Mouse (Mus musculus) heart, embryonic 11.5 days (tissue): ENCODE data around the gene Ubr3. TPM values are rescaled to one million over a fixed set of nuclear protein-coding genes. Genes with fewer than 3 reads are reported as not detected.

Experiments used
- ATAC-seq: fragments of 200-750 bp; cut with Nextera tagmentation; replicated peaks from 2 replicates; pipeline ENCODE4 v1.8.0; 2017; ENCODE audit warnings: moderate library complexity; ENCODE audit not compliant: insufficient number of reproducible peaks, low FRiP score, low TSS enrichment
- H3K27ac ChIP-seq: fragments of 300-500 bp; sonication (generic); 2 replicates; pipeline ENCODE4 v1.5.1; 2014; ENCODE audit warnings: mild to moderate bottlenecking, low read depth, low read length
- H3K27me3 ChIP-seq: fragments of 300-500 bp; sonication (generic); 2 replicates; pipeline ENCODE4 v1.6.1; 2014; ENCODE audit warnings: mild to moderate bottlenecking, low read length, mixed read lengths; ENCODE audit not compliant: control insufficient read depth, insufficient read depth
- H3K36me3 ChIP-seq: fragments of 300-500 bp; sonication (generic); 2 replicates; pipeline ENCODE4 v1.6.1; 2014; ENCODE audit warnings: mild to moderate bottlenecking, low read length, moderate library complexity, mixed read lengths; ENCODE audit not compliant: control insufficient read depth, insufficient read depth
- H3K4me1 ChIP-seq: fragments of 300-500 bp; sonication (generic); 2 replicates; pipeline ENCODE4 v1.6.1; 2014; ENCODE audit warnings: low read length; ENCODE audit not compliant: control insufficient read depth, insufficient read depth
- H3K4me2 ChIP-seq: fragments of 300-500 bp; sonication (generic); 2 replicates; pipeline ENCODE4 v1.6.1; 2014; ENCODE audit warnings: mild to moderate bottlenecking, moderate library complexity
- H3K4me3 ChIP-seq: fragments of 300-500 bp; sonication (generic); 2 replicates; pipeline ENCODE4 v1.5.1; 2014; ENCODE audit warnings: low read depth, low read length
- H3K9ac ChIP-seq: fragments of 300-500 bp; sonication (generic); 2 replicates; pipeline ENCODE4 v1.6.1; 2014; ENCODE audit warnings: mild to moderate bottlenecking, low read depth, low read length, moderate library complexity
- H3K9me3 ChIP-seq: fragments of 300-500 bp; sonication (generic); replicated peaks from 2 replicates; pipeline ENCODE4 v1.6.1; 2016; ENCODE audit warnings: low read length; ENCODE audit not compliant: control insufficient read depth
- WGBS: fragments of 180-500 bp; shearing (Covaris S2); extraction: QIAGEN DNeasy Blood & Tissue Kit; methylation state at CpG from one replicate; pipeline ENCODE4 v1.1.7; 2014; ENCODE audit not compliant: insufficient replicate concordance; 5-methylcytosine and 5-hydroxymethylcytosine counted together
- polyA plus RNA-seq: library from polyadenylated mRNA; unstranded; fragments of >200 nt; fragmentation: Nextera tagmentation; extraction: Ambion mirVana; gene quantifications from 2 replicates; pipeline ENCODE4 v1.2.1, GENCODE M21; 2014

The Ubr3 gene
- polyA plus RNA-seq, 1 experiment from 2014 or later = 13.8 TPM

DNA sequence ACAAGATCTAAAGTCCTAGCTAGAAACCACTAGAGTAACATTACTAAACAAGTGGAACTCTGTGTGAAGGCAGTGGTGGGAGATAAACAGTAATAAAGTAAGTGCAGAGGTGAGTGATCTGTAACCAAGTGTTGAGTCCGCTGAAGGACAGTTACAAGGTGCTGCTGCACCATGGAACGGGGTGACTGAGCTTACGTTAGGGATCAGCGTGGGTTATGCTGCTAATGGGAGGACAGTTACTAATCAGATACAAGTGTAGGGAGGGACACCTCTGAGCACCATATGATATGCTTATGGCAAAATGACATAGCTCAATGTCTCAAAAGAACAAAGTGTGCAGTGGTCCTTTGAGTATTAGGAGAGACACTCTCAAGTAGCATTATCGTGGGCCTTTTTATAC, 39.3 kb downstream of the Ubr3 start:
- H3K4me1 ChIP-seq = no peaks in the 10 kb centered on the region
- no peaks in the 10 kb centered on the region for H3K9me3 ChIP-seq
- no peak for ATAC-seq
- WGBS = 90% methylated on average over 5 of the region's 5 CpGs
- H3K27me3 ChIP-seq = no peaks in the 10 kb centered on the region
- no peak overlapping the region for H3K4me2 ChIP-seq
- H3K27ac ChIP-seq = no peak overlapping the region
- H3K9ac ChIP-seq = no peak overlapping the region
- peaks cover 5% of the 10 kb centered on the region; the same call in 1 of the 2 replicates for H3K36me3 ChIP-seq
- no peak overlapping the region for H3K4me3 ChIP-seq

- Histone ChIP-seq H3K27me3 (no peaks in the 10 kb centered on the region), H3K4me3 (no peak overlapping the region), H3K36me3 (peaks cover 5% of the 10 kb centered on the region; the same call in 1 of the 2 replicates), H3K9me3 (no peaks in the 10 kb centered on the region), H3K4me1 (no peaks in the 10 kb centered on the region), H3K27ac (no peak overlapping the region), H3K4me2 (no peak overlapping the region), H3K9ac (no peak overlapping the region)
- 74% methylated on average over 4 of the region's 4 CpGs for WGBS
- ATAC-seq = 0 out of 2 replicates have a peak, but pooled peaks have one; percentile 63
These were observed 42.2 kb downstream of the Ubr3 start for GRCm38 (mm10) chr2:69939226-69939625.

GRCm38 (mm10) chr2:69939649-69940048, 42.6 kb downstream of the Ubr3 start:
- no peak overlapping the region for H3K4me2 ChIP-seq
- WGBS = 85% methylated on average over 5 of the region's 5 CpGs
- no peaks in the 10 kb centered on the region for H3K4me1 ChIP-seq
- no peak overlapping the region for H3K27ac ChIP-seq
- H3K4me3 ChIP-seq = no peak overlapping the region
- H3K9ac ChIP-seq = no peak overlapping the region
- H3K36me3 ChIP-seq = peaks cover 5% of the 10 kb centered on the region; the same call in 1 of the 2 replicates
- no peaks in the 10 kb centered on the region for H3K27me3 ChIP-seq
- no peak for ATAC-seq
- no peaks in the 10 kb centered on the region for H3K9me3 ChIP-seq

DNA sequence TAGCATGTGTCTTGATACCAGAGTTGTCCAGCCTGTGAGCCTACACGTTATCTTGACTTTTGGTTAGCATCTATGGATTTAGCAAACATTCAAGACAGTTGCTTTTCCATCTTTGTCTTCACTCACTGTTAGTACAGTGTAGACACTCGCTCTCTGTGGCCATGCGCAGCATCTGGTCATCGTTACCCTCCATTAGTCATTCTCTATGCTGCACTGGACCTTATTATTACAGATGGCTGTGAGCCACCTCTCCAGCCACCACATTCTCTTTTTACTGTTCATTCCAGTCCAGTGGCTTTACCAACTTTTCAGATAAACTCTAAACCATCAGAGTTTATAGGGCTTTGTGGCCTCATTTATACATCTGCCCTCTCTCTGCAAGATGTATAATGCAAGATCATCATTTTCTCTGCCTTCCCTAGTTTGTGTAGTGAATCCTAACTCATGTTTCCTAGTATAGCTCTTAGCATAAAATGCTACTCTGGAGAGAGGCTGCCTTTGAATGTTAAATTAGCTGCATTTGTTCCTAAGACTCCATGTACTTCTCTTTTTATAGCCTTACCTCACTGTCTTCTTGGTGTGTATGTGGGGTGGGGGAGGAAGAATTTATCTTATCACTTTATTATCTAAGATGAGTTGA, 44.5 kb downstream of the Ubr3 start:
- no peak overlapping the region for H3K27ac ChIP-seq
- H3K36me3 ChIP-seq = peaks cover under 1% of the 10 kb centered on the region; the same call in 1 of the 2 replicates
- no peaks in the 10 kb centered on the region for H3K9me3 ChIP-seq
- no peak overlapping the region for H3K4me3 ChIP-seq
- no peaks in the 10 kb centered on the region for H3K27me3 ChIP-seq
- no peak for ATAC-seq
- no peak overlapping the region for H3K4me2 ChIP-seq
- WGBS = 80% methylated on average over 4 of the region's 4 CpGs
- H3K9ac ChIP-seq = no peak overlapping the region
- no peaks in the 10 kb centered on the region for H3K4me1 ChIP-seq

DNA sequence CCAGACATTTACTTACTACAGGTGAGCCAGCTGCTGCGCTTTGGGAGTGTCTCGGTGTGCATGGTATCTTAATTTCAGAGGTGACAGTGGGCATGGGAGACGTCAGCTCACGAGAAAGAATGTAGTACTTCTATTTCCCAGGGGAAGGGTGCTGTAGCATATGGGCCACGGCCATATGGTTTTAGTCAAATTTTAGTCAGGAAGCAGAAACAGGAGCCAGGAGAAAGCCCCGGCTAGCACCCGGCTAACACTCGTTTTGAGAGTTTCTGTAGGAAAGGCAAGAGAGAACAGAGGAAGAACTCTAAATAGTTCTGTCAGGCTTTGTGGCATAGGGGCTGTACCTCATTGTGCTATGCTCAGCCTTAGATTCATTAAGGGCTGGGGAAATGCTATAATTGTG, 55.8 kb downstream of the Ubr3 start:
- Histone ChIP-seq H3K4me1 (no peaks in the 10 kb centered on the region), H3K27me3 (no peaks in the 10 kb centered on the region), H3K27ac (no peak overlapping the region), H3K36me3 (peaks cover 14% of the 10 kb centered on the region), H3K9ac (no peak overlapping the region), H3K4me2 (no peak overlapping the region), H3K4me3 (no peak overlapping the region), H3K9me3 (no peaks in the 10 kb centered on the region)
- 76% methylated on average over 8 of the region's 8 CpGs for WGBS
- ATAC-seq = no peak

DNA sequence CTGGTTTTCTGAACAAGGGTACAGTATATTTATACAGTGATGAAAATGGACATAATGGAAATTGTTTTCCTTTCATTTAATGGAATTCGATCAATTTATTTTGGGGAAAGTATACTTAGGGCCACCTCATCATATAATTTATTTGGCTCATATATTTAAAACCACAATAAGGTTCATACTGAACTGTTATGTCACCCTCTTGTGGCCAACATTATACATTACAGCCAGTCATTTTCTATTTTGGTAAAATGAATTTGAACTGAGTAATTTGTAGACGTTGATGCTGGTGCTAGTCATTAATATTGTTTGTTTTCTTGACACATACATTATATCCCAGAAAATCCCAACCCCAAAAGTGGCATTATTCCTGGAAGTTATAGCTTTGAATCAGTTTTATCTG, 58.6 kb downstream of the Ubr3 start:
- Histone ChIP-seq H3K27me3 (no peaks in the 10 kb centered on the region), H3K27ac (no peak overlapping the region), H3K4me2 (no peak overlapping the region), H3K9ac (no peak overlapping the region), H3K4me3 (no peak overlapping the region), H3K9me3 (no peaks in the 10 kb centered on the region), H3K4me1 (no peaks in the 10 kb centered on the region), H3K36me3 (peaks cover 13% of the 10 kb centered on the region)
- no peak for ATAC-seq
- WGBS = 57% methylated on average over 2 of the region's 2 CpGs

DNA sequence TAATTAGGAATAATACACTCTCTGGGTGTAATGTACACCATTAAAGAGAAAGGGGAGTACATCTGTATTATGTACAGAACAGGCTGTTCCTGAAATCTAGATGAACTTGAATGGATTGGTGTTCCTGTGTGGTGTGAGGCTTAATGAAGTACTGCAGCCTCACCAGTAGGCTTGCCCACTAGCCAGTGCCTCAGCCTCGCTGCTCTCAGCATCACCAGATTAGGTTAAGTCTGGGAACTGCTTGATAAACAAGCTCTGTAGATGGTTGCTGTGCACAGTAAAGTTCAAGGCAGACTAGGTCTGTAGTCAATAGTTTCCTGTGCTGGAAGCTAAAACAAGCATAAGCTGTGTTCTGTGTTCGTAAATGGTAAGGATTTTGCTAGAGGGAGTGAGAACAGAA, 60.6 kb downstream of the Ubr3 start:
- no peak for ATAC-seq
- H3K9ac ChIP-seq = no peak overlapping the region
- H3K27me3 ChIP-seq = no peaks in the 10 kb centered on the region
- H3K36me3 ChIP-seq = peaks cover 13% of the 10 kb centered on the region
- H3K4me3 ChIP-seq = no peak overlapping the region
- WGBS = 85% methylated on average over 2 of the region's 2 CpGs
- H3K9me3 ChIP-seq = no peaks in the 10 kb centered on the region
- H3K4me2 ChIP-seq = no peak overlapping the region
- no peak overlapping the region for H3K27ac ChIP-seq
- no peaks in the 10 kb centered on the region for H3K4me1 ChIP-seq

DNA sequence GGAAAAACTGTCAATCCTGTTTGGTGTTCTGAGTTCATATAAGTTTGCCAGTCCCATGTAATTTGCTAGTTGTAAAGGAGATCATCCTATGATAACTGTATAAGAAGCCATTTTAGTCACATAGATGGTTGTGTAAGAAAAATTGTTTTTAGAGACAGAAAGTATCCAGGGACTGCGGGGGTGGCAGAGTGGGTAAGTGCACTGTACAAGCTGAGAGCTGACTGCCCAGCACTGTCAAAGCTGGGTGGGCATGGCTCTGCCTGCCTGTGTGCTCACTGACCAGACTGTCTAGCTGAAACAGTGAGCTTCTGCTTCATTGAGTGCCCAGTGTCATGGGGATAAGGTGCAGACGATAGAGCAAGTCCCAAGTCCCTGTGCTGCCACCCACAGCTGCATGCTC, 77.8 kb downstream of the Ubr3 start:
- no peak overlapping the region for H3K4me3 ChIP-seq
- peaks cover 22% of the 10 kb centered on the region; the same call in 1 of the 2 replicates for H3K36me3 ChIP-seq
- no peak for ATAC-seq
- no peak overlapping the region for H3K4me2 ChIP-seq
- 96% methylated on average over 2 of the region's 2 CpGs for WGBS
- no peak overlapping the region for H3K9ac ChIP-seq
- no peaks in the 10 kb centered on the region for H3K9me3 ChIP-seq
- H3K4me1 ChIP-seq = no peaks in the 10 kb centered on the region
- no peak overlapping the region for H3K27ac ChIP-seq
- H3K27me3 ChIP-seq = no peaks in the 10 kb centered on the region

DNA sequence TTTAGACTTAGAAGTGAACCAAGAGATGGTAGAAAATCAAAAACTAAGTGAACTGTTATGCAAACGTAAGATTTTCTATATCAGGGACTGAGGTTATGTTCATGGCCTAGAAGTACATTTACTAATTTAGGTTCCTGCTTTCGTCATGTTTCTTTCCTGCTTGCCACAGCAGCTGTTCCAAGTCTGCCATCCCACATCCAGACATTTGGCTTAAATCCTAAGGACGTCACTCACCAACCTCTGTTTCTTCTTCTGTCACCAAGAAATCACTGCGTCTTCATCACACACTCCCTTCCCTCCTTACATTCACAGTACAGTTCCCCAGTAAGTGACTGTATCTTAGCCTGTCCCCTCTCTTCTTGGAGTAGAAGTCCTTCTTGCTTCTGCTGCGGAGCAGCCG, 92.2 kb downstream of the Ubr3 start:
- no peaks in the 10 kb centered on the region for H3K9me3 ChIP-seq
- no peaks in the 10 kb centered on the region for H3K27me3 ChIP-seq
- 92% methylated on average over 6 of the region's 6 CpGs for WGBS
- no peak for ATAC-seq
- no peak overlapping the region for H3K4me2 ChIP-seq
- no peak overlapping the region for H3K27ac ChIP-seq
- H3K4me3 ChIP-seq = no peak overlapping the region
- H3K36me3 ChIP-seq = peaks cover 13% of the 10 kb centered on the region
- H3K4me1 ChIP-seq = no peaks in the 10 kb centered on the region
- H3K9ac ChIP-seq = no peak overlapping the region
